Mouse (Mus musculus) kidney, postnatal 0 days (tissue): ENCODE data around the gene Eef1a1. TPM values are rescaled to one million over a fixed set of nuclear protein-coding genes. Genes with fewer than 3 reads are reported as not detected.

Experiments used
- ATAC-seq: fragments of 200-750 bp; cut with Nextera tagmentation; replicated peaks from 2 replicates; pipeline ENCODE4 v1.8.0; 2017; ENCODE audit warnings: low read depth, moderate number of reproducible peaks, moderate TSS enrichment, moderate library complexity; ENCODE audit not compliant: low FRiP score
- DNase-seq: peaks from one replicate; pipeline ENCODE4 v3.0.0-alpha.2; 2016; ENCODE audit warnings: low spot score
- H3K27ac ChIP-seq: fragments of 300-500 bp; sonication (generic); 2 replicates; pipeline ENCODE4 v1.5.1; 2014; ENCODE audit warnings: mild to moderate bottlenecking
- H3K27me3 ChIP-seq: fragments of 300-500 bp; sonication (generic); 2 replicates; pipeline ENCODE4 v1.6.1; 2014; ENCODE audit warnings: low read length, mixed read lengths; ENCODE audit not compliant: insufficient read depth
- H3K36me3 ChIP-seq: fragments of 300-500 bp; sonication (generic); 2 replicates; pipeline ENCODE4 v1.6.1; 2014; ENCODE audit warnings: low read length, mixed read lengths; ENCODE audit not compliant: insufficient read depth
- H3K4me1 ChIP-seq: fragments of 300-500 bp; sonication (generic); replicated peaks from 2 replicates; pipeline ENCODE4 v1.6.1; 2014; ENCODE audit warnings: antibody characterized with exemption, low read length, mixed read lengths; ENCODE audit not compliant: insufficient read depth
- H3K4me2 ChIP-seq: fragments of 300-500 bp; sonication (generic); 2 replicates; pipeline ENCODE4 v1.6.1; 2014; ENCODE audit warnings: mild to moderate bottlenecking, low read length, moderate library complexity, mixed read lengths
- H3K4me3 ChIP-seq: fragments of 300-500 bp; sonication (generic); replicated peaks from 2 replicates; pipeline ENCODE4 v1.5.1; 2014; ENCODE audit warnings: low read depth, low read length
- H3K9ac ChIP-seq: fragments of 300-500 bp; sonication (generic); 2 replicates; pipeline ENCODE4 v1.6.1; 2014; ENCODE audit warnings: low read depth, low read length
- H3K9me3 ChIP-seq: fragments of 300-500 bp; sonication (generic); replicated peaks from 2 replicates; pipeline ENCODE4 v1.6.1; 2016; ENCODE audit warnings: low read length, inconsistent platforms, mixed read lengths
- CTCF ChIP-seq: IDR thresholded peaks from 2 replicates; pipeline ENCODE4 v1.5.1; 2016; ENCODE audit warnings: antibody characterized with exemption, low read depth, mild to moderate bottlenecking, moderate library complexity
- WGBS: fragments of 180-500 bp; shearing (Covaris S2); extraction: QIAGEN DNeasy Blood & Tissue Kit; methylation state at CpG from one replicate; pipeline ENCODE4 v1.1.7; 2014; 5-methylcytosine and 5-hydroxymethylcytosine counted together
- polyA plus RNA-seq: library from polyadenylated mRNA; unstranded; fragments of >200 nt; fragmentation: Nextera tagmentation; extraction: Ambion mirVana; gene quantifications from 2 replicates; pipeline ENCODE4 v1.2.1, GENCODE M21; 2015

Gene Eef1a1
- polyA plus RNA-seq, 1 experiment from 2014 or later, result 4,728 TPM

- Histone ChIP-seq H3K36me3 (no peaks in the 10 kb centered on the region), H3K9ac (no peak overlapping the region), H3K27ac (no peak overlapping the region), H3K4me3 (no peak overlapping the region), H3K27me3 (no peaks in the 10 kb centered on the region), H3K4me2 (no peak overlapping the region), H3K4me1 (no peaks in the 10 kb centered on the region), H3K9me3 (no peaks in the 10 kb centered on the region)
- no peak for TF ChIP-seq CTCF
- ATAC-seq, result no peak
- DNase-seq, result no peak
- 90% methylated on average over 5 of the region's 5 CpGs for WGBS
Observed at GRCm38 (mm10) chr9:78511705-78512104, 22.8 kb upstream of the Eef1a1 start.

- 82% methylated on average over 16 of the region's 16 CpGs for WGBS
- 0 out of 2 replicates have a peak, but pooled peaks cover 3% of the 10 kb centered on the region for H3K4me1 ChIP-seq
- no peak for DNase-seq
- no peak for TF ChIP-seq CTCF
- H3K36me3 ChIP-seq, result no peaks in the 10 kb centered on the region
- no peak overlapping the region for H3K27ac ChIP-seq
- ATAC-seq, result no peak
- no peaks in the 10 kb centered on the region for H3K27me3 ChIP-seq
- no peak overlapping the region for H3K4me2 ChIP-seq
- H3K9me3 ChIP-seq, result no peaks in the 10 kb centered on the region
- no peak overlapping the region for H3K9ac ChIP-seq
- H3K4me3 ChIP-seq, result no peak overlapping the region
Observed at GRCm38 (mm10) chr9:78508106-78508786, 19.3 kb upstream of the Eef1a1 start.

GRCm38 (mm10) chr9:78506722-78507077, 17.7 kb upstream of the Eef1a1 start:
- Histone ChIP-seq H3K9ac (no peak overlapping the region), H3K4me1 (0 out of 2 replicates have a peak, but pooled peaks cover 5% of the 10 kb centered on the region), H3K27me3 (no peaks in the 10 kb centered on the region), H3K9me3 (no peaks in the 10 kb centered on the region), H3K4me3 (no peak overlapping the region), H3K4me2 (no peak overlapping the region), H3K36me3 (no peaks in the 10 kb centered on the region), H3K27ac (peak overlapping the region; percentile 75)
- WGBS, result 71% methylated on average over 6 of the region's 7 CpGs
- no peak for ATAC-seq
- DNase-seq, result no peak
- TF ChIP-seq CTCF, result no peak

- Histone ChIP-seq H3K27ac (peak overlapping the region; percentile 75), H3K4me2 (no peak overlapping the region), H3K36me3 (no peaks in the 10 kb centered on the region), H3K27me3 (no peaks in the 10 kb centered on the region), H3K4me1 (0 out of 2 replicates have a peak, but pooled peaks cover 5% of the 10 kb centered on the region), H3K9me3 (no peaks in the 10 kb centered on the region), H3K4me3 (no peak overlapping the region), H3K9ac (no peak overlapping the region)
- TF ChIP-seq CTCF, result no peak
- 57% methylated on average over 11 of the region's 11 CpGs for WGBS
- peak; percentile 91 for ATAC-seq
- peak; percentile 19 for DNase-seq
Observed at GRCm38 (mm10) chr9:78506002-78506721, 17.2 kb upstream of the Eef1a1 start.

- Histone ChIP-seq H3K4me2 (no peak overlapping the region), H3K9me3 (no peaks in the 10 kb centered on the region), H3K9ac (no peak overlapping the region), H3K4me1 (0 out of 2 replicates have a peak, but pooled peaks cover 5% of the 10 kb centered on the region), H3K27ac (no peak overlapping the region), H3K36me3 (no peaks in the 10 kb centered on the region), H3K4me3 (no peak overlapping the region), H3K27me3 (no peaks in the 10 kb centered on the region)
- DNase-seq, result no peak
- TF ChIP-seq CTCF, result no peak
- 86% methylated on average over 6 of the region's 6 CpGs for WGBS
- ATAC-seq, result no peak
Observed at GRCm38 (mm10) chr9:78505223-78505622, 16.3 kb upstream of the Eef1a1 start.

- 0 out of 2 replicates have a peak overlapping the region, but pooled peaks have one; percentile 2 for H3K27ac ChIP-seq
- H3K9ac ChIP-seq, result no peak overlapping the region
- H3K4me1 ChIP-seq, result 0 out of 2 replicates have a peak, but pooled peaks cover 5% of the 10 kb centered on the region
- ATAC-seq (no peak), DNase-seq (no peak)
- no peaks in the 10 kb centered on the region for H3K36me3 ChIP-seq
- no peak for TF ChIP-seq CTCF
- H3K9me3 ChIP-seq, result no peaks in the 10 kb centered on the region
- no peak overlapping the region for H3K4me2 ChIP-seq
- WGBS, result 82% methylated on average over 3 of the region's 3 CpGs
- H3K4me3 ChIP-seq, result no peak overlapping the region
- H3K27me3 ChIP-seq, result no peaks in the 10 kb centered on the region
Observed at GRCm38 (mm10) chr9:78504679-78505078, 15.7 kb upstream of the Eef1a1 start.
